In genomic region chr14:78590335-78590734, GRCm38 (mm10) we compare ENCODE assay signal across 8 mouse cellular contexts. TPM values are rescaled to one million over a fixed set of nuclear protein-coding genes. Genes with fewer than 3 reads are reported as not detected.
DNase-seq lines count a peak whose midpoint lies in the region; ATAC-seq and TF ChIP-seq lines count a peak whose summit lies in the region.

No protein-coding gene starts in this region.

- dilution Hi-C loops in CH12.LX (cut with MboI; ENCODE audit: extremely low pct_ligation_motif_present, extremely low pct_unique_long_range_greater_than_20kb, low sequenced_read_pairs): no loop called here

- H3K4me2 ChIP-seq in heart, postnatal 0 days (ENCODE audit: low read depth, low read length): no peak overlapping the region
- H3K4me2 ChIP-seq in CH12.LX (ENCODE audit: insufficient read depth, low read depth, poor library complexity, severe bottlenecking): no peak overlapping the region
- H3K4me2 ChIP-seq in limb, embryonic 11.5 days (ENCODE audit: low read depth, severe bottlenecking): no peak overlapping the region

- DNase-seq in heart, postnatal 0 days (ENCODE audit: low spot score): no peak
- no peak for DNase-seq in heart, embryonic 10.5 days (ENCODE audit: low spot score)
- DNase-seq in CH12.LX (ENCODE audit: extremely low read depth): peak; percentile 71
- DNase-seq in cerebellum, adult 2 months: peak; percentile 27 to 30
- peak; percentile 71 for DNase-seq in limb, embryonic 11.5 days (ENCODE audit: low spot score)
- DNase-seq in retina, adult 2 months (ENCODE audit: low read depth, low spot score): peak; percentile 36
- DNase-seq in gastrocnemius, postnatal 14 days: no peak

- no peak overlapping the region for H3K4me3 ChIP-seq in heart, postnatal 0 days (ENCODE audit: low read depth, low read length)
- H3K4me3 ChIP-seq in heart, embryonic 10.5 days: no peak overlapping the region
- H3K4me3 ChIP-seq in CH12.LX (replicated peaks in 1 of 3; ENCODE audit: low read depth in 2 of 3, low read length in 2 of 3, poor library complexity in 1 of 3): no peak overlapping the region
- H3K4me3 ChIP-seq in cerebellum, adult 2 months (replicated peaks; ENCODE audit: insufficient read depth, low read depth, low read length): no peak overlapping the region
- H3K4me3 ChIP-seq in limb, embryonic 11.5 days (ENCODE audit: low read depth, low read length): no peak overlapping the region

- peak; percentile 43 for TF ChIP-seq CTCF in heart, postnatal 0 days (IDR thresholded peaks at IDR 0.05; ENCODE audit: low read depth)
- TF ChIP-seq CTCF in CH12.LX (conservative IDR thresholded peaks at IDR 0.05 in 1 of 2, IDR thresholded peaks at IDR 0.05 in 1 of 2; ENCODE audit: low read depth in 2 of 2, low read length in 2 of 2): peak in 1 of 2 experiments; percentile 71
- TF ChIP-seq CTCF in cerebellum, adult 2 months (IDR thresholded peaks at IDR 0.05; ENCODE audit: borderline replicate concordance, insufficient read depth, low read depth, low read length): peak; percentile 42; the same call in 1 of the 2 replicates

- in situ Hi-C loops in CH12.LX (cut with MboI; ENCODE audit: low pct_ligation_motif_present, low pct_unique_long_range_greater_than_20kb, low sequenced_read_pairs): loop anchor here (10.0 kb wide), 1 partner anchor 64 kb away; no protein-coding TSS in a partner anchor

- intact Hi-C loops in gastrocnemius, postnatal 14 days (cut with DNase I; ENCODE audit: low total_unique reads): no loop called here

- no peak for TF ChIP-seq EP300 in heart, postnatal 0 days (IDR thresholded peaks at IDR 0.05; ENCODE audit: low read depth)
- no peak for TF ChIP-seq EP300 in CH12.LX (IDR thresholded peaks at IDR 0.05; ENCODE audit: low read length)

- no peak overlapping the region for H3K9ac ChIP-seq in heart, postnatal 0 days (replicated peaks; ENCODE audit: low read depth, low read length)
- H3K9ac ChIP-seq in CH12.LX (ENCODE audit: insufficient read depth, low read depth): no peak overlapping the region
- H3K9ac ChIP-seq in limb, embryonic 11.5 days (ENCODE audit: low read length): no peak overlapping the region

- peak; percentile 75 for TF ChIP-seq RAD21 in CH12.LX (IDR thresholded peaks at IDR 0.05; ENCODE audit: low read depth, low read length)

- H3K9me3 ChIP-seq in heart, postnatal 0 days (replicated peaks; ENCODE audit: control insufficient read depth, low read length): no peaks in the 10 kb centered on the region
- no peaks in the 10 kb centered on the region for H3K9me3 ChIP-seq in heart, embryonic 10.5 days
- no peaks in the 10 kb centered on the region for H3K9me3 ChIP-seq in CH12.LX (replicated peaks; ENCODE audit: low read length)
- no peaks in the 10 kb centered on the region for H3K9me3 ChIP-seq in limb, embryonic 11.5 days (ENCODE audit: control insufficient read depth, low read length)

- peaks cover 24% of the 10 kb centered on the region for H3K36me3 ChIP-seq in heart, postnatal 0 days (replicated peaks; ENCODE audit: control insufficient read depth, insufficient read depth, low read length)
- peaks cover 19% of the 10 kb centered on the region; the same call in 1 of the 2 replicates for H3K36me3 ChIP-seq in heart, embryonic 10.5 days
- peaks cover 0 to 26% of the 10 kb centered on the region in 2 experiments for H3K36me3 ChIP-seq in CH12.LX (replicated peaks in 1 of 2; ENCODE audit: control insufficient read depth in 1 of 2, insufficient read depth in 1 of 2, low read length in 1 of 2)
- H3K36me3 ChIP-seq in limb, embryonic 11.5 days (ENCODE audit: control insufficient read depth, insufficient read depth, low read length): no peaks in the 10 kb centered on the region

- no peaks in the 10 kb centered on the region for H3K79me2 ChIP-seq in CH12.LX (replicated peaks; ENCODE audit: control insufficient read depth, extremely low read depth, insufficient read depth, poor library complexity, severe bottlenecking)

- no peaks in the 10 kb centered on the region for H3K4me1 ChIP-seq in heart, postnatal 0 days (ENCODE audit: control insufficient read depth, insufficient read depth)
- H3K4me1 ChIP-seq in heart, embryonic 10.5 days: no peaks in the 10 kb centered on the region
- 0 out of 4 replicates have a peak, but pooled peaks cover 0 to 2% of the 10 kb centered on the region in 2 experiments for H3K4me1 ChIP-seq in CH12.LX (ENCODE audit: control insufficient read depth in 1 of 2, insufficient read depth in 2 of 2)
- no peaks in the 10 kb centered on the region for H3K4me1 ChIP-seq in cerebellum, adult 2 months (ENCODE audit: control insufficient read depth, insufficient read depth, low read length)
- H3K4me1 ChIP-seq in limb, embryonic 11.5 days (ENCODE audit: control insufficient read depth, insufficient read depth, low read length): no peaks in the 10 kb centered on the region

- TF ChIP-seq POLR2A in CH12.LX (IDR thresholded peaks at IDR 0.05; ENCODE audit: low read depth, low read length): no peak
- TF ChIP-seq POLR2A in cerebellum, adult 2 months (IDR thresholded peaks at IDR 0.05; ENCODE audit: borderline replicate concordance, insufficient read depth, low read length): no peak

- H3K27me3 ChIP-seq in heart, postnatal 0 days (ENCODE audit: control insufficient read depth, insufficient read depth, low read length): no peaks in the 10 kb centered on the region
- no peaks in the 10 kb centered on the region for H3K27me3 ChIP-seq in heart, embryonic 10.5 days (ENCODE audit: insufficient read depth, poor library complexity, severe bottlenecking)
- H3K27me3 ChIP-seq in CH12.LX (replicated peaks): no peaks in the 10 kb centered on the region
- H3K27me3 ChIP-seq in cerebellum, adult 2 months (ENCODE audit: control insufficient read depth, insufficient read depth, low read length): no peaks in the 10 kb centered on the region
- no peaks in the 10 kb centered on the region for H3K27me3 ChIP-seq in limb, embryonic 11.5 days (ENCODE audit: control insufficient read depth, insufficient read depth, low read length)

- no peak overlapping the region for H3K27ac ChIP-seq in heart, postnatal 0 days (ENCODE audit: low read depth)
- H3K27ac ChIP-seq in heart, embryonic 10.5 days: no peak overlapping the region
- H3K27ac ChIP-seq in CH12.LX (ENCODE audit: insufficient read depth, low read depth): no peak overlapping the region
- no peak overlapping the region for H3K27ac ChIP-seq in cerebellum, adult 2 months (ENCODE audit: insufficient read depth, low read length)
- H3K27ac ChIP-seq in limb, embryonic 11.5 days (replicated peaks; ENCODE audit: low read depth, low read length): no peak overlapping the region

- WGBS in heart, postnatal 0 days: 12% methylated on average over 2 of the region's 2 CpGs
- 10% methylated on average over 2 of the region's 2 CpGs for WGBS in heart, embryonic 10.5 days
- WGBS in cerebellum, adult 2 months: 8% methylated on average over 2 of the region's 2 CpGs
- 12% methylated on average over 2 of the region's 2 CpGs for WGBS in limb, embryonic 11.5 days

- no peak for ATAC-seq in heart, postnatal 0 days (ENCODE audit: insufficient read depth, low read depth)
- ATAC-seq in frontal cortex, adult (ENCODE audit: low TSS enrichment): peak; percentile 75
- no peak for ATAC-seq in limb, embryonic 11.5 days (ENCODE audit: insufficient number of reproducible peaks, low FRiP score, low TSS enrichment, low read depth)

TF ChIP-seq in CH12.LX, 34 proteins besides CTCF, POLR2A, EP300 and RAD21:
- TF ChIP-seq ZNF384 (IDR thresholded peaks at IDR 0.05; ENCODE audit: low read depth, low read length): no peak
- TF ChIP-seq SMC3 (IDR thresholded peaks at IDR 0.05; ENCODE audit: low read depth, low read length): peak; percentile 68

RNA-seq across cellular contexts. Expression of gene Akap11, which starts 53.7 kb away (rescaled TPM):
- total RNA-seq in heart, postnatal 0 days (2014; rRNA removed; ENCODE audit: low replicate concordance): 23.8 and 24.1 TPM in 2 replicates
- polyA plus RNA-seq in heart, postnatal 0 days (2015; fragmentation: Nextera tagmentation; extraction: Ambion mirVana): 8.9 and 9.2 TPM in 2 replicates
- 14.3 and 15.6 TPM in 2 replicates for polyA plus RNA-seq in heart, embryonic 10.5 days (2016; fragmentation: Nextera tagmentation; extraction: Ambion mirVana)
- total RNA-seq in CH12.LX (2012; rRNA removed) (10.9 and 11.7 TPM in 2 replicates), CH12.LX (2014; rRNA removed) (17.5 and 20.1 TPM in 2 replicates)
- polyA plus RNA-seq in CH12.LX (2012; ENCODE audit: insufficient read length, low read depth): 12.0 and 14.3 TPM in 2 replicates
- polyA plus RNA-seq in cerebellum, adult 2 months (2012; rRNA removed): 51.0 TPM in 2 replicates
- 18.4 and 19.2 TPM in 2 replicates for polyA plus RNA-seq in limb, embryonic 11.5 days (2014; fragmentation: Nextera tagmentation; extraction: Ambion mirVana)
- 10 to 100 TPM; 18.1 to 20.3 TPM for total RNA-seq in gastrocnemius, postnatal 14 days (2021)

Comparison
In these comparisons a context has a peak if more than half of its experiments do, and no peak if none do; other contexts are left out.
1. DNase-seq: peak in CH12.LX (single experiment), cerebellum, adult 2 months (2 of 2), limb, embryonic 11.5 days (single experiment) and retina, adult 2 months (single experiment); none in heart, postnatal 0 days (single experiment), heart, embryonic 10.5 days (single experiment) and gastrocnemius, postnatal 14 days (single experiment).